Mouse (Mus musculus) CH12.LX (cell line): Measurements from ENCODE around the gene Rtn4ip1.
"Not testable (repeated sequence)": the region's sequence is repeated elsewhere in the genome, so short reads cannot be mapped to it uniquely, and the experiment has no call there.

Source experiments
- CHD2 ChIP-seq: IDR thresholded peaks from 2 replicates; pipeline ENCODE4 v1.6.1; 2011; ENCODE audit warnings: low read length, improper control_type of control experiment
- CTCF ChIP-seq, 2 experiments: IDR thresholded peaks in 1 of 2; conservative IDR thresholded peaks in 1 of 2; 2 replicates each; pipeline ENCODE4 v1.5.1; 2011 to 2012; ENCODE audit warnings: low read depth in 2 of 2, low read length in 2 of 2, improper control_type of control experiment in 1 of 2, inconsistent platforms in 1 of 2, mild to moderate bottlenecking in 1 of 2, moderate library complexity in 1 of 2
- EP300 ChIP-seq: IDR thresholded peaks from 2 replicates; pipeline ENCODE4 v1.6.1; 2011; ENCODE audit warnings: low read length, improper control_type of control experiment
- MAFK ChIP-seq: IDR thresholded peaks from 2 replicates; pipeline ENCODE4 v1.6.1; 2011; ENCODE audit warnings: low read length, improper control_type of control experiment; ENCODE audit not compliant: insufficient replicate concordance
- NRF1 ChIP-seq: IDR thresholded peaks from 2 replicates; pipeline ENCODE4 v1.6.1; 2014; ENCODE audit warnings: low read depth, mild to moderate bottlenecking, inconsistent platforms, low read length, improper control_type of control experiment, moderate library complexity
- POLR2A ChIP-seq: IDR thresholded peaks from 2 replicates; pipeline ENCODE4 v1.6.1; 2011; ENCODE audit warnings: low read depth, mild to moderate bottlenecking, improper control_type of control experiment, low read length
- POLR2AphosphoS2 ChIP-seq: IDR thresholded peaks from 2 replicates; pipeline ENCODE4 v1.6.1; 2011; ENCODE audit warnings: low read depth, low read length, improper control_type of control experiment
- SMC3 ChIP-seq: IDR thresholded peaks from 2 replicates; pipeline ENCODE4 v1.6.1; 2011; ENCODE audit warnings: low read depth, low read length, improper control_type of control experiment
- USF2 ChIP-seq: conservative IDR thresholded peaks from 2 replicates; pipeline ENCODE4 v1.6.1; 2011; ENCODE audit warnings: low read depth, low read length, improper control_type of control experiment
- ZKSCAN1 ChIP-seq: IDR thresholded peaks from 2 replicates; pipeline ENCODE4 v1.6.1; 2012; ENCODE audit warnings: low read depth, inconsistent platforms, low read length, improper control_type of control experiment, borderline replicate concordance

DNA sequence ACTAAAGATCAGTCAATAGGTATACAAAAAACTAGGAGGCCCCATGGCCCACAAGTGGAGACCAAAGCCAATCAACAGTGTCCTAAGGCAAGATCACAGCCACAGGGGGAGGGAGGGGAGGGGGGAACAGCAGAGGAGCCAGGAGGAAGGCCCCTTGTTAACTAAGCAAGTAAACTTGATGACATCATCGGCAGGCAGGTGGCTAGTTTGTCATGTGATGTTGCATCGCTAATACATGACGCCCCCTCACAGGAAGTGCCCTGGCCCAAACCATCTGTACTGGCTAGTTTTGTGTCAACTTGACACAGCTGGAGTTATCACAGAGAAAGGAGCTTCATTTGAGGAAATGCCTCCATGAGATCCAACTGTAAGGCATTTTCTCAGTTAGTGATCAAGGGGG, 79.1 kb downstream of the Rtn4ip1 start:
- TF ChIP-seq CHD2; NRF1; CTCF (conservative IDR thresholded peaks at IDR 0.05 in 1 of 2, IDR thresholded peaks at IDR 0.05 in 1 of 2; ENCODE audit: low read depth in 2 of 2, low read length in 2 of 2); USF2; POLR2A; MAFK; ZKSCAN1; EP300; SMC3; POLR2AphosphoS2: not testable (repeated sequence)
